Mouse (Mus musculus) midbrain, postnatal 0 days (tissue): ENCODE data around the gene Bbc3. TPM values are rescaled to one million over a fixed set of nuclear protein-coding genes. Genes with fewer than 3 reads are reported as not detected.

ENCODE experiments used
- ATAC-seq: fragments of 200-750 bp; cut with Nextera tagmentation; 2 replicates; pipeline ENCODE4 v1.8.0; 2017; ENCODE audit warnings: moderate number of reproducible peaks, mild to moderate bottlenecking, moderate TSS enrichment, moderate library complexity; ENCODE audit not compliant: low FRiP score
- DNase-seq: peaks from one replicate; pipeline ENCODE4 v3.0.0-alpha.2; 2015; ENCODE audit warnings: low spot score
- H3K27ac ChIP-seq: fragments of 300-500 bp; sonication (generic); 2 replicates; pipeline ENCODE4 v1.5.1; 2014; ENCODE audit warnings: low read depth, mild to moderate bottlenecking, low read length, mixed read lengths
- H3K27me3 ChIP-seq: fragments of 300-500 bp; sonication (generic); 2 replicates; pipeline ENCODE4 v1.6.1; 2014; ENCODE audit warnings: low read length, control low read depth, mixed read lengths; ENCODE audit not compliant: insufficient read depth
- H3K36me3 ChIP-seq: fragments of 300-500 bp; sonication (generic); 2 replicates; pipeline ENCODE4 v1.6.1; 2014; ENCODE audit warnings: low read length, control low read depth, mixed read lengths; ENCODE audit not compliant: insufficient read depth
- H3K4me1 ChIP-seq: fragments of 300-500 bp; sonication (generic); 2 replicates; pipeline ENCODE4 v1.6.1; 2014; ENCODE audit warnings: mild to moderate bottlenecking, control low read depth, antibody characterized with exemption, low read length, mixed read lengths; ENCODE audit not compliant: insufficient read depth
- H3K4me2 ChIP-seq: fragments of 300-500 bp; sonication (generic); 2 replicates; pipeline ENCODE4 v1.6.1; 2014; ENCODE audit warnings: low read depth, mild to moderate bottlenecking, low read length, mixed read lengths; ENCODE audit not compliant: poor library complexity, severe bottlenecking
- H3K4me3 ChIP-seq: fragments of 300-500 bp; sonication (generic); 2 replicates; pipeline ENCODE4 v1.5.1; 2014; ENCODE audit warnings: low read depth, mild to moderate bottlenecking, low read length, moderate library complexity
- H3K9ac ChIP-seq: fragments of 300-500 bp; sonication (generic); replicated peaks from 2 replicates; pipeline ENCODE4 v1.6.1; 2014; ENCODE audit warnings: mild to moderate bottlenecking, low read length, moderate library complexity, mixed read lengths; ENCODE audit not compliant: poor library complexity, severe bottlenecking
- H3K9me3 ChIP-seq: fragments of 300-500 bp; sonication (generic); 2 replicates; pipeline ENCODE4 v1.6.1; 2016; ENCODE audit warnings: low read length, control low read depth
- CTCF ChIP-seq: IDR thresholded peaks from 2 replicates; pipeline ENCODE4 v1.5.1; 2016; ENCODE audit warnings: antibody characterized with exemption, mild to moderate bottlenecking
- WGBS: fragments of 180-500 bp; shearing (Covaris S2); extraction: QIAGEN DNeasy Blood & Tissue Kit; methylation state at CpG from one replicate; pipeline ENCODE4 v1.1.7; 2014; 5-methylcytosine and 5-hydroxymethylcytosine counted together
- polyA plus RNA-seq: library from polyadenylated mRNA; unstranded; fragments of >200 nt; fragmentation: Nextera tagmentation; extraction: Ambion mirVana; gene quantifications from 2 replicates; pipeline ENCODE4 v1.2.1, GENCODE M21; 2015
- total RNA-seq: library from RNA; depleted of rRNA; stranded (reverse); fragments of >200 nt; gene quantifications from 2 replicates; pipeline ENCODE4 v1.2.3, GENCODE M21; 2014

Gene Bbc3
- total and polyA plus RNA-seq, 2 experiments from 2014 or later = 38.9 to 45.1 TPM

- Histone ChIP-seq H3K27me3 (no peaks in the 10 kb centered on the region), H3K36me3 (peaks cover 11% of the 10 kb centered on the region; the same call in 1 of the 2 replicates), H3K9me3 (no peaks in the 10 kb centered on the region), H3K4me1 (peaks cover 9% of the 10 kb centered on the region; the same call in 1 of the 2 replicates), H3K27ac (no peak overlapping the region), H3K9ac (no peak overlapping the region), H3K4me3 (no peak overlapping the region), H3K4me2 (no peak overlapping the region)
- WGBS = 88% methylated on average over 14 of the region's 14 CpGs
- DNase-seq (no peak), ATAC-seq (no peak)
- no peak for TF ChIP-seq CTCF
Measured at GRCm38 (mm10) chr7:16317094-16317493, 8.9 kb downstream of the Bbc3 start.

- Histone ChIP-seq H3K27ac (no peak overlapping the region), H3K36me3 (peaks cover 11% of the 10 kb centered on the region; the same call in 1 of the 2 replicates), H3K9ac (no peak overlapping the region), H3K4me2 (no peak overlapping the region), H3K27me3 (no peaks in the 10 kb centered on the region), H3K9me3 (no peaks in the 10 kb centered on the region), H3K4me1 (no peaks in the 10 kb centered on the region), H3K4me3 (no peak overlapping the region)
- 90% methylated on average over 4 of the region's 4 CpGs for WGBS
- no peak for TF ChIP-seq CTCF
- DNase-seq (no peak), ATAC-seq (no peak)
Measured at GRCm38 (mm10) chr7:16319216-16319615, 11.0 kb downstream of the Bbc3 start.

- no peak overlapping the region for H3K4me3 ChIP-seq
- ATAC-seq = no peak
- H3K27me3 ChIP-seq = no peaks in the 10 kb centered on the region
- no peak overlapping the region for H3K4me2 ChIP-seq
- no peak for DNase-seq
- no peak overlapping the region for H3K9ac ChIP-seq
- 90% methylated on average over 6 of the region's 6 CpGs for WGBS
- no peak overlapping the region for H3K27ac ChIP-seq
- peaks cover 11% of the 10 kb centered on the region; the same call in 1 of the 2 replicates for H3K36me3 ChIP-seq
- no peak for TF ChIP-seq CTCF
- H3K4me1 ChIP-seq = no peaks in the 10 kb centered on the region
- no peaks in the 10 kb centered on the region for H3K9me3 ChIP-seq
Measured at GRCm38 (mm10) chr7:16320479-16320878, 12.3 kb downstream of the Bbc3 start.

- Histone ChIP-seq H3K9me3 (no peaks in the 10 kb centered on the region), H3K9ac (no peak overlapping the region), H3K4me1 (no peaks in the 10 kb centered on the region), H3K27ac (no peak overlapping the region), H3K36me3 (peaks cover 27% of the 10 kb centered on the region), H3K4me3 (no peak overlapping the region), H3K27me3 (no peaks in the 10 kb centered on the region), H3K4me2 (no peak overlapping the region)
- DNase-seq (no peak), ATAC-seq (no peak)
- no peak for TF ChIP-seq CTCF
- 95% methylated on average over 7 of the region's 7 CpGs for WGBS
Measured at GRCm38 (mm10) chr7:16324661-16325060, 16.5 kb downstream of the Bbc3 start.

GRCm38 (mm10) chr7:16325920-16326606 lies 17.9 kb downstream of the Bbc3 start:
- 31% methylated on average over 8 of the region's 8 CpGs for WGBS
- peaks cover 35% of the 10 kb centered on the region for H3K36me3 ChIP-seq
- H3K27ac ChIP-seq = no peak overlapping the region
- no peak overlapping the region for H3K4me3 ChIP-seq
- peak; percentile 81 for TF ChIP-seq CTCF
- H3K9me3 ChIP-seq = no peaks in the 10 kb centered on the region
- H3K4me2 ChIP-seq = no peak overlapping the region
- H3K4me1 ChIP-seq = no peaks in the 10 kb centered on the region
- no peak overlapping the region for H3K9ac ChIP-seq
- ATAC-seq (peak; percentile 55; the same call in 1 of the 2 replicates), DNase-seq (peak; percentile 82)
- no peaks in the 10 kb centered on the region for H3K27me3 ChIP-seq

GRCm38 (mm10) chr7:16326607-16326971 lies 18.4 kb downstream of the Bbc3 start:
- DNase-seq (no peak), ATAC-seq (no peak)
- Histone ChIP-seq H3K4me3 (no peak overlapping the region), H3K9ac (no peak overlapping the region), H3K9me3 (no peaks in the 10 kb centered on the region), H3K27me3 (no peaks in the 10 kb centered on the region), H3K27ac (no peak overlapping the region), H3K36me3 (peaks cover 35% of the 10 kb centered on the region), H3K4me1 (no peaks in the 10 kb centered on the region), H3K4me2 (no peak overlapping the region)
- WGBS = 97% methylated on average over 2 of the region's 2 CpGs
- TF ChIP-seq CTCF = no peak
